ENCODE assay signal across 10 mouse cellular contexts in the genomic region with DNA sequence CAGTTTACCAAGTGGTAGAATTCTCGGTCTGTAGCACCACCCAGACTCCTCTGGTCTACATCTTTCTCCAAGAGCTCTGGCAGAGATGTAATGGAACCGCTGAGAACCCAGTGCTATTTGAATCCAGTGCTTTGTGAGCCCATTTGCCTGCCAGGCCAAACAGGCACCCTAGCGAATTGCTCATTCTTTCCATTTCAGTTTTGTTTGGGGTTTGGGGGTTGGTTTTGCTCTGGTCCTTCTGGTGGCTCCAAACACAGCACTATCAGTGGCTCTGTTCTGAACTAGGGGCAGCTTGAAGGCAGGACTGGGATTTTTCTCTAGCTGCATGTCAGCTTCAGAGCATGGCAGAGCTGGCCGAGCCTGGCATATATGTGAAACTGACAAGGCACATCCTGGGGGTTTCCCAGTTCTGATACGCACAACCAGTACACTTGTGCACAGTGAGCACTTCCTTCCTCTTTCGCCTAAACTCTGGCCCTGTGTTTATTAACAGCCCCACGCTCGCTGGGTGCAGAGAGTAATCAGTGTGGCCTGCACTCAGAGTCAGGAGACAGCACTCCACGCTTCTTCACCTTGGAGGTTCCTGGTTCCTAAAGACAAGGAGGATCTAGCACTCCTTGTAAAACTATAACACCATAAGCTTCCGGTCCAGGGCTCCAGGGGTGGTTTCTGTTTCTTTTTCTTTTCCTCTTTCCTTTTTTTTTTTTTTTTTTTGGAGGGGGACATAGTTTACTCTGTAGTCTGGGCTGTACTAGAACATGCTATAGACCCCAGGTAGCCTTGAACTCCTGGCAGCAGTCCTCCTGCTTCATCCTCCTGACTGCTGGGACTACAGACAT. TPM values are rescaled to one million over a fixed set of nuclear protein-coding genes. Genes with fewer than 3 reads are reported as not detected.
DNase-seq lines count a peak whose midpoint lies in the region; ATAC-seq and TF ChIP-seq lines count a peak whose summit lies in the region.
"Had no signal": no experiment of that assay in that cellular context is flagged by ENCODE, and none has a peak within 500 bp of the region (broad histone marks: within the 10 kb centered on the region; RNA-seq: fewer than 3 reads in every experiment).

No protein-coding gene starts in this region.

- peak; percentile 50 to 79; a peak in 3 of 4 replicates for TF ChIP-seq POLR2A in MEL (IDR thresholded peaks at IDR 0.05; ENCODE audit: control insufficient read depth in 1 of 2, insufficient read depth in 1 of 2, low read depth in 1 of 2, low read length in 2 of 2, poor library complexity in 1 of 2)

- 39% methylated on average over 10 of the region's 10 CpGs for WGBS in liver, embryonic 12.5 days (ENCODE audit: insufficient replicate concordance)
- 87% methylated on average over 10 of the region's 10 CpGs for WGBS in hindbrain, embryonic 10.5 days
- 84% methylated on average over 10 of the region's 10 CpGs for WGBS in midbrain, embryonic 10.5 days

- peak overlapping the region; percentile 70 for H3K9ac ChIP-seq in MEL (ENCODE audit: control insufficient read depth, low read depth, low read length, poor library complexity, severe bottlenecking)
- H3K9ac ChIP-seq in liver, embryonic 12.5 days, result 0 out of 2 replicates have a peak overlapping the region, but pooled peaks have one; percentile 12
- H3K9ac ChIP-seq: lung, embryonic 14.5 days had no signal

- TF ChIP-seq RAD21 in MEL (IDR thresholded peaks at IDR 0.05; ENCODE audit: low read depth, low read length), result no peak

- no peak for TF ChIP-seq CTCF in MEL (IDR thresholded peaks at IDR 0.05 in 2 of 3, conservative IDR thresholded peaks at IDR 0.05 in 1 of 3; ENCODE audit: control insufficient read depth in 1 of 3, insufficient read depth in 1 of 3, low read depth in 2 of 3, low read length in 3 of 3, poor library complexity in 1 of 3, severe bottlenecking in 1 of 3)

- peak overlapping the region; percentile 56 to 62 for H3K4me3 ChIP-seq in MEL (ENCODE audit: control insufficient read depth in 1 of 2, insufficient read depth in 1 of 2, low read depth in 2 of 2, low read length in 2 of 2)
- no peak overlapping the region for H3K4me3 ChIP-seq in liver, embryonic 12.5 days
- H3K4me3 ChIP-seq in hindbrain, embryonic 10.5 days, result no peak overlapping the region
- no peak overlapping the region for H3K4me3 ChIP-seq in midbrain, embryonic 10.5 days

- no peaks in the 10 kb centered on the region for H3K79me2 ChIP-seq in MEL (ENCODE audit: control insufficient read depth, insufficient read depth, low read length, poor library complexity)

- TF ChIP-seq EP300 in MEL (IDR thresholded peaks at IDR 0.05; ENCODE audit: low read depth in 1 of 2, low read length in 2 of 2), result peak; percentile 33 to 63; a peak in 3 of 4 replicates

- no peak for ATAC-seq in liver, embryonic 12.5 days
- peak; percentile 97 for ATAC-seq in monocyte, adult 5-6 weeks (replicated peaks; ENCODE audit: insufficient number of reproducible peaks, low FRiP score, low TSS enrichment, poor library complexity, severe bottlenecking)

- H3K4me1 ChIP-seq in MEL (ENCODE audit: control insufficient read depth in 1 of 2, insufficient read depth in 2 of 2, low read length in 2 of 2), result peaks cover 16 to 29% of the 10 kb centered on the region in 2 experiments
- peaks cover 35% of the 10 kb centered on the region for H3K4me1 ChIP-seq in liver, embryonic 12.5 days
- H3K4me1 ChIP-seq in hindbrain, embryonic 10.5 days (replicated peaks), result peaks cover 18% of the 10 kb centered on the region; the same call in 1 of the 2 replicates
- H3K4me1 ChIP-seq in midbrain, embryonic 10.5 days, result no peaks in the 10 kb centered on the region

- peak overlapping the region; percentile 79 for H3K27ac ChIP-seq in MEL (ENCODE audit: control insufficient read depth, low read depth, low read length)
- H3K27ac ChIP-seq in liver, embryonic 12.5 days, result peak overlapping the region; percentile 54
- H3K27ac ChIP-seq in hindbrain, embryonic 10.5 days, result no peak overlapping the region
- no peak overlapping the region for H3K27ac ChIP-seq in midbrain, embryonic 10.5 days (replicated peaks)

- H3K9me3 ChIP-seq in MEL (replicated peaks; ENCODE audit: insufficient read depth, low read length), result no peaks in the 10 kb centered on the region
- no peaks in the 10 kb centered on the region for H3K9me3 ChIP-seq in liver, embryonic 12.5 days (replicated peaks)
- H3K9me3 ChIP-seq in hindbrain, embryonic 10.5 days, result no peaks in the 10 kb centered on the region
- no peaks in the 10 kb centered on the region for H3K9me3 ChIP-seq in midbrain, embryonic 10.5 days (replicated peaks)

- DNase-seq in adrenal gland, adult 2 months, result peak; percentile 24
- DNase-seq in adrenal gland, postnatal 10 days, result no peak
- DNase-seq in MEL (ENCODE audit: low read depth, low spot score), result peak; percentile 93
- no peak for DNase-seq in cerebellum, adult 11 months
- no peak for DNase-seq in hindbrain, embryonic 10.5 days (ENCODE audit: low spot score)
- no peak for DNase-seq in midbrain, embryonic 10.5 days (ENCODE audit: low spot score)
- DNase-seq: lung, embryonic 14.5 days; retina, postnatal 1 day had no signal

- H3K36me3 ChIP-seq in MEL (ENCODE audit: control insufficient read depth in 1 of 2, insufficient read depth in 2 of 2, low read length in 2 of 2), result peaks cover 0 to 24% of the 10 kb centered on the region in 2 experiments; a peak in 2 of 4 replicates
- H3K36me3 ChIP-seq in liver, embryonic 12.5 days, result no peaks in the 10 kb centered on the region
- no peaks in the 10 kb centered on the region for H3K36me3 ChIP-seq in hindbrain, embryonic 10.5 days
- H3K36me3 ChIP-seq in midbrain, embryonic 10.5 days, result no peaks in the 10 kb centered on the region

- no peaks in the 10 kb centered on the region for H3K27me3 ChIP-seq in MEL (ENCODE audit: control insufficient read depth in 1 of 2, insufficient read depth in 2 of 2, low read length in 2 of 2)
- H3K27me3 ChIP-seq in liver, embryonic 12.5 days (replicated peaks), result no peaks in the 10 kb centered on the region
- H3K27me3 ChIP-seq in hindbrain, embryonic 10.5 days (ENCODE audit: insufficient read depth, poor library complexity, severe bottlenecking), result no peaks in the 10 kb centered on the region
- H3K27me3 ChIP-seq in midbrain, embryonic 10.5 days (ENCODE audit: low read depth, poor library complexity, severe bottlenecking), result no peaks in the 10 kb centered on the region

- H3K4me2 ChIP-seq in liver, embryonic 12.5 days, result peak overlapping the region; percentile 20; the same call in 1 of the 2 replicates
- H3K4me2 ChIP-seq: lung, embryonic 14.5 days had no signal

TF ChIP-seq in MEL, 35 proteins besides CTCF, POLR2A, EP300 and RAD21 (continues in another document):
- no peak for TF ChIP-seq SMC3 (IDR thresholded peaks at IDR 0.05; ENCODE audit: low read depth, low read length)
- peak; percentile 65; the same call in 1 of the 2 replicates for TF ChIP-seq MAZ (IDR thresholded peaks at IDR 0.05; ENCODE audit: low read depth, low read length)
- no peak for TF ChIP-seq GABPA (IDR thresholded peaks at IDR 0.05; ENCODE audit: low read depth, low read length)
- TF ChIP-seq ZKSCAN1 (IDR thresholded peaks at IDR 0.05; ENCODE audit: low read depth, low read length), result 0 out of 2 replicates have a peak, but pooled peaks have one; percentile 5
- TF ChIP-seq MXI1 (IDR thresholded peaks at IDR 0.05; ENCODE audit: low read depth, low read length), result peak; percentile 91
- TF ChIP-seq USF2 (IDR thresholded peaks at IDR 0.05; ENCODE audit: borderline replicate concordance in 1 of 2, insufficient read depth in 1 of 2, low read depth in 1 of 2, low read length in 2 of 2), result no peak
- no peak for TF ChIP-seq MAFK (IDR thresholded peaks at IDR 0.05; ENCODE audit: borderline replicate concordance, low read depth, low read length)
- peak; percentile 72 for TF ChIP-seq HCFC1 (IDR thresholded peaks at IDR 0.05; ENCODE audit: low read depth, low read length)
- TF ChIP-seq ELF1 (IDR thresholded peaks at IDR 0.05; ENCODE audit: low read depth, low read length), result peak; percentile 77

RNA-seq across cellular contexts. Expression of a gene that starts 9.9 kb away (rescaled TPM):
- total RNA-seq in adrenal gland, adult 2 months (2021), result 10 to 100 TPM; 16.3 to 35.2 TPM
- polyA plus RNA-seq in adrenal gland, adult 2 months (2012; rRNA removed), result 119 and 158 TPM in 2 replicates
- total RNA-seq in adrenal gland, postnatal 10 days (2021), result 10 to 100 TPM; 47.9 to 51.1 TPM
- total RNA-seq in MEL (2012; rRNA removed), result 56.8 and 66.2 TPM in 2 replicates
- polyA plus RNA-seq in MEL (2012; ENCODE audit: insufficient read depth in 1 of 2, insufficient read length in 2 of 2, low read depth in 1 of 2, low replicate concordance in 2 of 2, missing spikeins in 1 of 2), result 10 to 100 TPM in 1 of 2 experiments, not detected in 1; 77.7 TPM
- 32.3 and 32.6 TPM in 2 replicates for polyA plus RNA-seq in liver, embryonic 12.5 days (2016; fragmentation: Nextera tagmentation; extraction: Ambion mirVana)
- total RNA-seq in monocyte, adult 5-6 weeks (2017), result 55.7 to 125 TPM (median 100.0 TPM) in 3 replicates
- 45.8 and 84.5 TPM in 2 replicates for polyA plus RNA-seq in hindbrain, embryonic 10.5 days (2016; fragmentation: Nextera tagmentation; extraction: Ambion mirVana)
- polyA plus RNA-seq in midbrain, embryonic 10.5 days (2016; fragmentation: Nextera tagmentation; extraction: Ambion mirVana), result 37.5 and 40.9 TPM in 2 replicates

RNA-seq across cellular contexts. Expression of a gene that starts 11.2 kb away (rescaled TPM):
- 1 to 10 TPM; 6.8 to 7.2 TPM for total RNA-seq in adrenal gland, adult 2 months (2021)
- polyA plus RNA-seq in adrenal gland, adult 2 months (2012; rRNA removed), result 4.6 and 5.5 TPM in 2 replicates
- total RNA-seq in adrenal gland, postnatal 10 days (2021), result 10 to 100 TPM; 11.2 to 16.5 TPM
- 4.6 and 7.5 TPM in 2 replicates for total RNA-seq in MEL (2012; rRNA removed)
- 10 to 100 TPM in 1 of 2 experiments, not detected in 1; 10.9 TPM for polyA plus RNA-seq in MEL (2012; ENCODE audit: insufficient read depth in 1 of 2, insufficient read length in 2 of 2, low read depth in 1 of 2, low replicate concordance in 2 of 2, missing spikeins in 1 of 2)
- polyA plus RNA-seq in liver, embryonic 12.5 days (2016; fragmentation: Nextera tagmentation; extraction: Ambion mirVana), result 2.9 and 4.3 TPM in 2 replicates
- total RNA-seq in monocyte, adult 5-6 weeks (2017), result 8.3 to 42.3 TPM (median 19.1 TPM) in 3 replicates
- polyA plus RNA-seq in hindbrain, embryonic 10.5 days (2016; fragmentation: Nextera tagmentation; extraction: Ambion mirVana), result 9.5 and 16.9 TPM in 2 replicates
- polyA plus RNA-seq in midbrain, embryonic 10.5 days (2016; fragmentation: Nextera tagmentation; extraction: Ambion mirVana), result 5.3 and 10.1 TPM in 2 replicates

RNA-seq across cellular contexts. Expression of a gene that starts 42.0 kb away (rescaled TPM):
- not detected for total RNA-seq in adrenal gland, adult 2 months (2021)
- 0.06 TPM in 1 of 2 replicates, not detected in the other for polyA plus RNA-seq in adrenal gland, adult 2 months (2012; rRNA removed)
- total RNA-seq in adrenal gland, postnatal 10 days (2021), result not detected
- not detected in 2 replicates for total RNA-seq in MEL (2012; rRNA removed)
- under 1 TPM in 1 of 2 experiments, not detected in 1; 0.11 TPM for polyA plus RNA-seq in MEL (2012; ENCODE audit: insufficient read depth in 1 of 2, insufficient read length in 2 of 2, low read depth in 1 of 2, low replicate concordance in 2 of 2, missing spikeins in 1 of 2)
- not detected in 2 replicates for polyA plus RNA-seq in liver, embryonic 12.5 days (2016; fragmentation: Nextera tagmentation; extraction: Ambion mirVana)
- 0.85 to 0.95 TPM in 2 of 3 replicates, not detected in the other for total RNA-seq in monocyte, adult 5-6 weeks (2017)
- polyA plus RNA-seq in hindbrain, embryonic 10.5 days (2016; fragmentation: Nextera tagmentation; extraction: Ambion mirVana), result 0.16 and 0.20 TPM in 2 replicates
- polyA plus RNA-seq in midbrain, embryonic 10.5 days (2016; fragmentation: Nextera tagmentation; extraction: Ambion mirVana), result 0.10 and 0.21 TPM in 2 replicates

Comparison
In these comparisons a context has a peak if more than half of its experiments do, and no peak if none do; other contexts are left out.
1. DNase-seq: peak in adrenal gland, adult 2 months (single experiment) and MEL (single experiment); none in adrenal gland, postnatal 10 days (single experiment), cerebellum, adult 11 months (single experiment), hindbrain, embryonic 10.5 days (single experiment) and midbrain, embryonic 10.5 days (single experiment).
2. H3K27ac ChIP-seq: peak in MEL (single experiment) and liver, embryonic 12.5 days (single experiment); none in hindbrain, embryonic 10.5 days (single experiment) and midbrain, embryonic 10.5 days (single experiment).
3. H3K4me3 ChIP-seq: peak in MEL (2 of 2); none in liver, embryonic 12.5 days (single experiment), hindbrain, embryonic 10.5 days (single experiment) and midbrain, embryonic 10.5 days (single experiment).